Mouse (Mus musculus): ENCODE results near the gene Cd2.

DNA sequence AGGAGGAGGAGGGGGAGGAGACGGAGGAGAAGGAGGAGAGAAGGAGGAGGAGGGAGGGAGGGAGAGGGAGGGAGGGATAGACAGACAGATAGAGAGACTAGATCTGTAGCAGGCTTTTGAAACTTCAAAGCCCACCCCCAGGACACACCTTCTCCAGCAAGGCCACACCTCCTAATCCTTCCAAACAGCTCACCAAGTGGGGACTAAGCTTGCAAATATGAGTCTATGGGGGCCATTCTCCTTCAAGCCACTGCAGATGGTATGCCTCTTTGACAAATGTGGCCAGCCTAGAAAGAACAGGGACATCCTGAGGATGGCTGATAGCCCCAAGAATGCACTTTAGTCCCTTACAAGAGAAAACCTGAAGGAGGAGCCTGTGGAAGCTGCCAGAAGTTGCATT lies 15.6 kb downstream of the Cd2 start:
- TF ChIP-seq CTCF (IDR thresholded peaks at IDR 0.05; ENCODE audit: borderline replicate concordance, insufficient read depth, low read length) (no peak), POLR2A (IDR thresholded peaks at IDR 0.05; ENCODE audit: low read depth, low read length) (no peak)

All from embryonic fibroblast, embryonic 13.5 days (primary cell).